Mouse (Mus musculus) thymus, postnatal 0 days (tissue): ENCODE data around the gene Cops2. TPM values are rescaled to one million over a fixed set of nuclear protein-coding genes. Genes with fewer than 3 reads are reported as not detected.

Source experiments
- DNase-seq: peaks from one replicate; pipeline ENCODE4 v3.0.0-alpha.2; 2015; ENCODE audit warnings: low spot score
- polyA plus RNA-seq: library from polyadenylated mRNA; unstranded; fragments of >200 nt; fragmentation: Nextera tagmentation; extraction: Ambion mirVana; gene quantifications from 2 replicates; pipeline ENCODE4 v1.2.1, GENCODE M21; 2015

Gene Cops2
- polyA plus RNA-seq, 1 experiment from 2014 or later: 52.3 TPM

GRCm38 (mm10) chr2:125782719-125783109 is 76.2 kb downstream of the Cops2 start, which contains the start of gene Secisbp2l:
Gene Secisbp2l, minus strand, starts transcription at chr2:125782870.
- peak; percentile 83 for DNase-seq

GRCm38 (mm10) chr2:125781978-125782718 is 76.8 kb downstream of the Cops2 start:
- DNase-seq: no peak

GRCm38 (mm10) chr2:125781006-125781405 is 77.9 kb downstream of the Cops2 start:
- DNase-seq: no peak

Other genes starting within 250 kb of the Cops2 start
- 7.0 and 7.5 TPM in 2 replicates for gene Cep152, start 234.0 kb downstream of the Cops2 start, polyA plus RNA-seq
- 89.0 and 97.5 TPM in 2 replicates for gene Eid1, start 186.0 kb downstream of the Cops2 start, polyA plus RNA-seq
- gene Shc4, start 135.0 kb downstream of the Cops2 start, polyA plus RNA-seq: 0.41 and 0.81 TPM in 2 replicates
- gene Secisbp2l, start 76.3 kb downstream of the Cops2 start, polyA plus RNA-seq: 14.8 and 16.9 TPM in 2 replicates
- 41.4 and 45.5 TPM in 2 replicates for gene Galk2, start within 50 bp of the Cops2 start, polyA plus RNA-seq
- 0.49 and 0.79 TPM in 2 replicates for gene Fgf7, start 175.5 kb upstream of the Cops2 start, polyA plus RNA-seq